Mouse (Mus musculus) olfactory bulb, adult 2 months (tissue): ENCODE results near the gene Sgsh. TPM values are rescaled to one million over a fixed set of nuclear protein-coding genes. Genes with fewer than 3 reads are reported as not detected.

Experiments
- H3K27ac ChIP-seq: fragments of 200-500 bp; 2 replicates; pipeline ENCODE4 v1.5.1; 2012; ENCODE audit warnings: low read depth, low read length; ENCODE audit not compliant: insufficient read depth
- H3K4me1 ChIP-seq: fragments of 200-500 bp; 2 replicates; pipeline ENCODE4 v1.6.1; 2012; ENCODE audit warnings: low read length; ENCODE audit not compliant: control insufficient read depth, insufficient read depth
- H3K4me3 ChIP-seq: fragments of 200-500 bp; 2 replicates; pipeline ENCODE4 v1.5.1; 2012; ENCODE audit warnings: mild to moderate bottlenecking, low read depth, low read length, moderate library complexity; ENCODE audit not compliant: insufficient read depth
- CTCF ChIP-seq: fragments of 200-500 bp; IDR thresholded peaks from 2 replicates; pipeline ENCODE4 v1.5.1; 2012; ENCODE audit warnings: low read depth, mild to moderate bottlenecking, low read length, moderate library complexity; ENCODE audit not compliant: insufficient read depth
- POLR2A ChIP-seq: fragments of 200-500 bp; IDR thresholded peaks from 2 replicates; pipeline ENCODE4 v1.6.1; 2012; ENCODE audit warnings: mild to moderate bottlenecking, low read depth, low read length, moderate library complexity; ENCODE audit not compliant: insufficient read depth
- WGBS: fragments of 180-500 bp; shearing (Covaris S2); methylation state at CpG from one replicate; pipeline ENCODE4 v1.1.7; 2018; 5-methylcytosine and 5-hydroxymethylcytosine counted together
- polyA plus RNA-seq: library from polyadenylated mRNA; stranded (reverse); fragments of >200 nt; gene quantifications from 2 replicates; pipeline ENCODE4 v1.2.4, GENCODE M21; 2012; ENCODE audit warnings: low replicate concordance; ENCODE audit not compliant: missing spikeins, insufficient read depth, insufficient read length

Sgsh gene
- not detected in 2 replicates for polyA plus RNA-seq

- Histone ChIP-seq H3K4me3 (peak within 1 kb of the TSS; percentile 61), H3K4me1 (peaks cover 14% of the 10 kb centered on the region), H3K27ac (peak within 1 kb of the TSS; percentile 42; the same call in 1 of the 2 replicates)
- 2% methylated on average over 40 of the region's 40 CpGs for WGBS
- no peak for TF ChIP-seq POLR2A
- TF ChIP-seq CTCF = no peak
These were observed at the start of gene Sgsh, which contains the start of gene Slc26a11 for GRCm38 (mm10) chr11:119355443-119356385. Gene Sgsh, minus strand, starts transcription at chr11:119355536. Gene Slc26a11, plus strand, starts transcription at chr11:119355557.

GRCm38 (mm10) chr11:119404627-119405026 lies 49.3 kb upstream of the Sgsh start:
- H3K4me3 ChIP-seq = no peak overlapping the region
- 61% methylated on average over 5 of the region's 5 CpGs for WGBS
- H3K4me1 ChIP-seq = no peaks in the 10 kb centered on the region
- no peak overlapping the region for H3K27ac ChIP-seq
- TF ChIP-seq POLR2A (no peak), CTCF (no peak)

GRCm38 (mm10) chr11:119402501-119403160 lies 47.3 kb upstream of the Sgsh start:
- Histone ChIP-seq H3K4me3 (no peak overlapping the region), H3K4me1 (no peaks in the 10 kb centered on the region), H3K27ac (no peak overlapping the region)
- no peak for TF ChIP-seq CTCF
- no peak for TF ChIP-seq POLR2A
- WGBS = 76% methylated on average over 11 of the region's 11 CpGs

- TF ChIP-seq CTCF (no peak), POLR2A (no peak)
- H3K4me1 ChIP-seq = peaks cover 10% of the 10 kb centered on the region; the same call in 1 of the 2 replicates
- no peak overlapping the region for H3K4me3 ChIP-seq
- H3K27ac ChIP-seq = no peak overlapping the region
- 81% methylated on average over 7 of the region's 7 CpGs for WGBS
These were observed 41.1 kb upstream of the Sgsh start for GRCm38 (mm10) chr11:119396461-119396860.

- H3K27ac ChIP-seq = no peak overlapping the region
- no peak overlapping the region for H3K4me3 ChIP-seq
- H3K4me1 ChIP-seq = peaks cover 10% of the 10 kb centered on the region
- no peak for TF ChIP-seq CTCF
- no peak for TF ChIP-seq POLR2A
- WGBS = 52% methylated on average over 13 of the region's 13 CpGs
These were observed 40.6 kb upstream of the Sgsh start for GRCm38 (mm10) chr11:119395931-119396330.

- Histone ChIP-seq H3K4me1 (peaks cover 14% of the 10 kb centered on the region), H3K27ac (no peak overlapping the region), H3K4me3 (no peak overlapping the region)
- WGBS = 47% methylated on average over 7 of the region's 7 CpGs
- TF ChIP-seq POLR2A (no peak), CTCF (no peak)
These were observed 40.1 kb upstream of the Sgsh start for GRCm38 (mm10) chr11:119395394-119395793.

GRCm38 (mm10) chr11:119394210-119394609 lies 38.9 kb upstream of the Sgsh start:
- Histone ChIP-seq H3K4me3 (no peak overlapping the region), H3K4me1 (peaks cover 23% of the 10 kb centered on the region), H3K27ac (no peak overlapping the region)
- TF ChIP-seq POLR2A = no peak
- no peak for TF ChIP-seq CTCF
- 81% methylated on average over 6 of the region's 6 CpGs for WGBS

GRCm38 (mm10) chr11:119393483-119393804 lies 38.1 kb upstream of the Sgsh start:
- 29% methylated on average over 7 of the region's 7 CpGs for WGBS
- H3K4me1 ChIP-seq = peaks cover 23% of the 10 kb centered on the region
- no peak for TF ChIP-seq CTCF
- TF ChIP-seq POLR2A = no peak
- no peak overlapping the region for H3K27ac ChIP-seq
- peak overlapping the region; percentile 47 for H3K4me3 ChIP-seq
